Mouse (Mus musculus): ENCODE data around the gene Cd37.

The Cd37 gene

DNA sequence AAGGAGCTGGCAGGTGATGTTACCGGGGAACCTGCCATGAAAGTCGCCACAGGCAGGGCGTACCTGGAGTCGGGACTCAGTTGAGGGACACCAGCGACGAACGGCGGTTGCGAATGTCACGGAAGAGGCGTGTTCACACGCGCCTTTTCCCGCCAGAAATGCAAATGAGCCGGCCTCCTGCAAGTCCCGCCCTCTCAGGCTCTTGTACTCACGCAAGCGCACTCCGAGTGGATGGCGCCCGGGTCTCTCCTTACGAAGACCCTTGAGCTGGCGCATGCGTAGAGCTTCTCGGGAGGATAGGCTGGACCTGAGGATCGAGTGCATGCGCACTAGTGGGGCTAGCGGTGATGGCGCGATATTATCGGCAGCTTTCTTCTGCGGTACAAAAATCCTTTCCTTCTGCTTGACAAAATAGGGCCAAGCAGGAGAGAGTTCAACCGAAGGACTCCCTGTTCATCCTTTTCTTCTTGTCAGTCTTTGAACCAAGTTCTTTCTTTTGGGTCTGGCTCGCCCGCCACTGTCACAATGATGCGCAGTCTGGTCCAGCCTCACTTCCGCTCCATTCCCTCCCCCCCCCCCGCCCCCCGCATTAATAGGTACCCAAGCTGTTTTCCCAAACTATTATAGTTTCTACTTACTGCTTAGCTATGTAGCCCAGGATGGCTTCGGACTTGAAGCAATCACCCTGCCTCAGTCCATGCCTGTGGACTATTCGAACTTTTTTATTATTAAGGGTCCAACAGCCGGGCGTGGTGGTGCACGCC is 34.4 kb downstream of the Cd37 start, which contains the start of gene Ccdc155:
Gene Ccdc155 (minus strand): TSS at position 513 of the 764 bp plus-strand sequence.
- in situ Hi-C loops (cut with MboI, MseI), result no loop called here

GRCm38 (mm10) chr7:45202654-45203053 is 36.3 kb downstream of the Cd37 start:
- in situ Hi-C loops (cut with MboI, MseI), result no loop called here

DNA sequence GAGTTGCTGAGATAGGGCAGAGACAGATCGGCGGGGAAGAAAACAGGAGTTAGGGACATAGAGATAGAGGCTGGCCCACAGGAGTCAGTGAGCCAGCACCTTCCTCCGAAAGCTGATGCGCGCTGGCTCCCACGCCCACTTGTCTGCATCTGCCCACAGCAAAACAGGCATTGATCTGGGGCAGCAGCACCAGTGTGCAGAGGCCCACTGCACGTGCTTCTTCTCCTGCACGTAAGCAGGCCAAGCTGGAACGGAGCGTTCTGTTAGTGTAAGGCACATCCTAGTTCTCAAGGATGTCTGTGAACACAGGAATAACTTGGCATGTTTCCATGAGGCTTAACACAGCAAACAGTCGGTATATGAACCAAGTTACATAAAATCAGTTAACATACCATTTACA is 40.0 kb downstream of the Cd37 start:
- in situ Hi-C loops (cut with MboI, MseI), result no loop called here

- in situ Hi-C loops (cut with MboI, MseI), result no loop called here
Measured at GRCm38 (mm10) chr7:45198435-45198834, 40.5 kb downstream of the Cd37 start.

DNA sequence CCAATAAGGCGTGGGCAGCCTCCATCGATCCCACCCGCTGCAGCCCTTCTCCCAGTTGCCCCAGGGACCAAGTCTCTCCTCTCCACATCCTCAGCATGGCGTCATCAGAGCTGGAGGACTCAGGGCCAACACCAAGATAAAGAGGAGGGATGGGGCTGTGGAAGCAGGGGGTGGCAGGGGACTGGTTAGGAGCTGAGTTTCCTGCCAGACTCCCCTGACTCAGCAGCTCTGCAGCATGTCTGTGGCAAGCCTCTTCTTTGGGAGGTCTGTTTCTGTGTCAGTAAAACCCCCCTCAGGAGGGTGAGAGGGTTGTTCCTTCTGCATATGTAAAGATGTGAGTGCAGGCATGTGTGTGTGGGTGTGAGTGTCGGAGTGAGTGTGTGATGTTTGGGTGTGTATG is 41.9 kb downstream of the Cd37 start:
- in situ Hi-C loops (cut with MboI, MseI), result no loop called here

- in situ Hi-C loops (cut with MboI, MseI), result no loop called here
Measured at GRCm38 (mm10) chr7:45196176-45196535, 42.8 kb downstream of the Cd37 start.

GRCm38 (mm10) chr7:45195341-45196175 is 43.4 kb downstream of the Cd37 start:
- in situ Hi-C loops (cut with MboI, MseI), result no loop called here

DNA sequence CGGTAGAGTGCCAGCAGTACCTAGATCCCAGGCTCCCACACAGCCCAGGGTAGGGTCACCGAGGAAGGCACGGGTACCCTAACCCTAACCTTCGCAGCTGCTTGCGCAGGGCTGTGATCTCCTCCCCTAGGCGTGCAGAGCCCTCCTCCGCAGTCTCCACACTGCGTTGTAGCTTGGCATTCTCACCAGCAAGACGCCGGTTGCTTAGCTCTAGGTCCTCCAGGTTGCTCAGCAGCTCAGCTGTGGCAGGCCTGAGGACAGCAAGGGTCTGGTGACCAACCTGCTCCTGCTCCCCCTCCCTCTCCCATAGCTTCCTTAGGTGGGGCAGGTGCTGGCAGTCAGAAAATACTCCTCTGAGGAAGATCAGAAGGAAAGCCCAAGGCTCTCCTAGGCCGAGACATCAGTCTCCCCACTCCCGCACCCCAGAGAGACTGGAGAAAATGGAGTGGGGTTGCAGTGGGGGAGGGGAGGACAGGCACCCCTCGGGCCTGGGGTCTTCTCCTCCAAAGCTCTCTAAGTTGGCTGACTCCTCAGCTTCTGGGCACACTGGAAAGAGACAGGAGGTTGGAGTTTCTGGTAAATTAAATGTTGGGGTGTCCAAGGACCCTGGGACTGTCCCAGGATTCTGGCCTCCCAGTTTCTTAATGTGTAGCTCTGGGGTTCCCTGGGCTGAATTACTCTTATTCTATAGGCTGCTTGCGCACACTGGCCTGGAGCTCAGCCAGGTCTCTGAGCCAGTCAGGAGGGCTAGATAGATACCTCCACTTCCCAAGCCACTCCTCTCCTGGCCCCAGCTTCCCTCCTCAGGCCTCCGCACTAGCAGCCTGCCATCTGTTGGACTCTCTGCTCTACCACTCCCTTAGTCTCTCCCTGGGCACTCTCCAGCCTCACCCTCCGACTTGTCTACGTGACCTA is 44.8 kb downstream of the Cd37 start:
- in situ Hi-C loops (cut with MboI, MseI), result no loop called here

GRCm38 (mm10) chr7:45193406-45193805 is 45.5 kb downstream of the Cd37 start:
- in situ Hi-C loops (cut with MboI, MseI), result no loop called here

- in situ Hi-C loops (cut with MboI, MseI), result no loop called here
Measured at GRCm38 (mm10) chr7:45192585-45193310, 46.2 kb downstream of the Cd37 start.

GRCm38 (mm10) chr7:45191803-45192363 is 47.0 kb downstream of the Cd37 start:
- in situ Hi-C loops (cut with MboI, MseI), result no loop called here

DNA sequence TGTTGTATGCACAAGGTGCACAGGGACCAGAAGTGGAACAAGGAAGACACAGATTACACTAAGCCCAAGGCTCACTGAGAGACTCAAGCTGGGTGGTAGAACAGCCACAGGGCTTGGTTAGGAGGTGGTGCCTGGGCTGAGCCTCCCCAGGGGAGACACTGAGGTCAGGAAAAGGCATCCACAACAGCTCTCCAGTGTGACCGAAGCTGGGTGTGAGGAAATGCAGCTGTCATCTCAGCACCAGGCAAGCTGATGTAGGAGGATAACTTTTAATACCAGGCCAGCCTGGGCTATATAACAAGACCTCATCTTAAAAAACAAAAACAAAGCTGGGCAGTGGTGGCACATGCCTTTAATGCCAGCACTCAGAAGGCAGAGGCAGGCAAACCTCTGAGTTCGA is 47.8 kb downstream of the Cd37 start:
- in situ Hi-C loops (cut with MboI, MseI), result no loop called here

DNA sequence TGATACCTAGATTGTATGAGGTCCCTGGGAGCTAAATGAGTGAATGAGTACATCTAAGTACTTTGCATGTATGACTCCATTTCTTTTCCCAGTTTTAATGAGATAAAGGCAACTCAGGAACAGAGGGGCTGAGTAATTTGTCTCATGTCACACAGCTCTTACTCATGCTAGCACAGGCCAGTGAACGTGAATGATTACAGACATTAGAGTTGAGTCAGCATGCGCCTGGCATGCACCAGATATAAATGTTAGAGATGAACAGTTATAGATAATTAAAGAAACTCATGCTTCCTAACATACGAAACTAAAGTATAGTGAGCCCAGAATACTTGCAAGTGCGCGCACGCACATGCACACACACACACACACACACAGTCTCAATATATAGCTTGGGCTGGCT is 48.7 kb downstream of the Cd37 start:
- in situ Hi-C loops (cut with MboI, MseI), result no loop called here

- in situ Hi-C loops (cut with MboI, MseI), result no loop called here
Measured at GRCm38 (mm10) chr7:45189600-45189999, 49.3 kb downstream of the Cd37 start.

GRCm38 (mm10) chr7:45185921-45186320 is 53.0 kb downstream of the Cd37 start:
- in situ Hi-C loops (cut with MboI, MseI), result no loop called here

DNA sequence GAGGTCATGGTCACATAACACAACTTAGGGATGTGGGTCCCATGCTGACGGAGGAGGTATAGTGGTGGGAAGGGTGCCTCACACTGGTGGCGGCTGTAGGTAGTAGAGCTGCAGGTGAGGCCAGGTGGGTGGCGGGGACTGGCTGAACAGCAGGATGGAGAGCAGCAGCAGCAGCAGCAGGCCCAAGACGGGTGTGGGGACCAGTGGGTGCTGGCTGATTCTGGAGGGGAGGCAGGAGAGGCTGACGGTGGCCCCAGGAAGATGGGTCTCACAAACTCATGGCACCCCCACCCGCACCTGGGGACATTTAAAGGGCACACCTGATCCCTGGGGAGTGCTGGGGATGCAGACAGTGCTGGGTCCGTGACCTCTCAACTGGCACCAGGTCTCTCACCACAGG is 55.2 kb downstream of the Cd37 start:
- in situ Hi-C loops (cut with MboI, MseI), result no loop called here
